ENCODE assay signal across 8 mouse cellular contexts in genomic region chr6:117675059-117675800, GRCm38 (mm10).
A peak's percentile ranks its signal among the peaks of the same experiment; 100 is the strongest.
DNase-seq lines count a peak whose midpoint lies in the region; ATAC-seq and TF ChIP-seq lines count a peak whose summit lies in the region.

No protein-coding gene starts in this region.

- intact Hi-C loops in left cerebral cortex, postnatal 4 days (cut with DNase I) = no loop called here
- intact Hi-C loops in left cerebral cortex, postnatal 36 days (cut with DNase I) = no loop called here

- peak; percentile 16 to 52 for DNase-seq in cerebellum, postnatal 14 days
- peak; percentile 32 for DNase-seq in left cerebral cortex, postnatal 4 days
- no peak for DNase-seq in left cerebral cortex, postnatal 36 days (ENCODE audit: low spot score in 2 of 2)
- peak; percentile 35 for DNase-seq in brain, embryonic 14.5 days (ENCODE audit: low read depth)
- peak; percentile 66 for DNase-seq in lung, postnatal 0 days (ENCODE audit: low spot score)
- DNase-seq in thymus, postnatal 0 days (ENCODE audit: low spot score) = peak; percentile 56
- DNase-seq in layer of hippocampus, adult 11-12 months (ENCODE audit: low spot score) = no peak

- H3K4me2 ChIP-seq in lung, postnatal 0 days (replicated peaks; ENCODE audit: low read depth, low read length) = no peak overlapping the region

- H3K27me3 ChIP-seq in lung, postnatal 0 days (replicated peaks; ENCODE audit: insufficient read depth, low read length) = no peaks in the 10 kb centered on the region

- no peak for TF ChIP-seq POLR2A in brain, embryonic 14.5 days (IDR thresholded peaks at IDR 0.05; ENCODE audit: borderline replicate concordance, extremely low read depth, insufficient read depth, insufficient read length, poor library complexity, severe bottlenecking)

- WGBS in lung, postnatal 0 days = 48% methylated on average over 15 of the region's 15 CpGs

- no peaks in the 10 kb centered on the region for H3K4me1 ChIP-seq in lung, postnatal 0 days (ENCODE audit: insufficient read depth, low read depth, low read length)

- no peak for TF ChIP-seq EP300 in lung, postnatal 0 days (IDR thresholded peaks at IDR 0.05)

- H3K9ac ChIP-seq in lung, postnatal 0 days (replicated peaks; ENCODE audit: low read depth) = no peak overlapping the region

- H3K4me3 ChIP-seq in lung, postnatal 0 days (ENCODE audit: low read depth, low read length) = no peak overlapping the region

- ATAC-seq in cerebellum, adult (ENCODE audit: insufficient number of reproducible peaks, low FRiP score, low TSS enrichment) = no peak
- ATAC-seq in lung, postnatal 0 days = peak; percentile 38

- H3K36me3 ChIP-seq in lung, postnatal 0 days (ENCODE audit: insufficient read depth, low read length) = no peaks in the 10 kb centered on the region

- H3K9me3 ChIP-seq in lung, postnatal 0 days (ENCODE audit: low read length) = no peaks in the 10 kb centered on the region

- no peak overlapping the region for H3K27ac ChIP-seq in lung, postnatal 0 days (ENCODE audit: low read length)

- peak; percentile 74 for TF ChIP-seq CTCF in brain, embryonic 14.5 days (IDR thresholded peaks at IDR 0.05; ENCODE audit: borderline replicate concordance, extremely low read depth, insufficient read depth, insufficient read length)
- TF ChIP-seq CTCF in lung, postnatal 0 days (IDR thresholded peaks at IDR 0.05) = peak; percentile 98

Comparison
In these comparisons a context has a peak if more than half of its experiments do, and no peak if none do; other contexts are left out.
1. DNase-seq: peak in cerebellum, postnatal 14 days (2 of 2), left cerebral cortex, postnatal 4 days (single experiment), brain, embryonic 14.5 days (single experiment), lung, postnatal 0 days (single experiment) and thymus, postnatal 0 days (single experiment); none in left cerebral cortex, postnatal 36 days (0 of 2) and layer of hippocampus, adult 11-12 months (single experiment).